Mouse (Mus musculus) neural tube, embryonic 11.5 days (tissue): ENCODE measurements around the gene Trpm3. TPM values are rescaled to one million over a fixed set of nuclear protein-coding genes. Genes with fewer than 3 reads are reported as not detected.

Experiments used
- ATAC-seq: fragments of 200-750 bp; cut with Nextera tagmentation; 2 replicates; pipeline ENCODE4 v1.8.0; 2017; ENCODE audit warnings: moderate number of reproducible peaks, mild to moderate bottlenecking, moderate TSS enrichment, moderate library complexity; ENCODE audit not compliant: insufficient read depth, low FRiP score, low TSS enrichment
- DNase-seq: peaks from one replicate; pipeline ENCODE4 v3.0.0-alpha.2; 2015; ENCODE audit warnings: low spot score
- H3K27ac ChIP-seq: fragments of 300-500 bp; sonication (generic); 2 replicates; pipeline ENCODE4 v1.5.1; 2014; ENCODE audit warnings: low read depth, mild to moderate bottlenecking, low read length
- H3K27me3 ChIP-seq: fragments of 300-500 bp; sonication (generic); 2 replicates; pipeline ENCODE4 v1.6.1; 2014; ENCODE audit warnings: mild to moderate bottlenecking, low read length, mixed read lengths; ENCODE audit not compliant: control insufficient read depth, insufficient read depth
- H3K36me3 ChIP-seq: fragments of 300-500 bp; sonication (generic); 2 replicates; pipeline ENCODE4 v1.6.1; 2014; ENCODE audit warnings: mild to moderate bottlenecking, low read length, moderate library complexity, mixed read lengths; ENCODE audit not compliant: control insufficient read depth, insufficient read depth
- H3K4me1 ChIP-seq: fragments of 300-500 bp; sonication (generic); 2 replicates; pipeline ENCODE4 v1.6.1; 2014; ENCODE audit warnings: low read length, mixed read lengths; ENCODE audit not compliant: control insufficient read depth, insufficient read depth
- H3K4me2 ChIP-seq: fragments of 300-500 bp; sonication (generic); 2 replicates; pipeline ENCODE4 v1.6.1; 2014; ENCODE audit warnings: low read depth, mild to moderate bottlenecking, moderate library complexity
- H3K4me3 ChIP-seq: fragments of 300-500 bp; sonication (generic); 2 replicates; pipeline ENCODE4 v1.5.1; 2014; ENCODE audit warnings: low read depth, low read length
- H3K9ac ChIP-seq: fragments of 300-500 bp; sonication (generic); 2 replicates; pipeline ENCODE4 v1.6.1; 2014; ENCODE audit warnings: mild to moderate bottlenecking, low read length
- H3K9me3 ChIP-seq: fragments of 300-500 bp; sonication (generic); 2 replicates; pipeline ENCODE4 v1.6.1; 2016; ENCODE audit warnings: low read length; ENCODE audit not compliant: control insufficient read depth
- WGBS: fragments of 180-500 bp; shearing (Covaris S2); extraction: QIAGEN DNeasy Blood & Tissue Kit; methylation state at CpG from one replicate; pipeline ENCODE4 v1.1.7; 2014; 5-methylcytosine and 5-hydroxymethylcytosine counted together
- polyA plus RNA-seq: library from polyadenylated mRNA; unstranded; fragments of >200 nt; fragmentation: Nextera tagmentation; extraction: Ambion mirVana; gene quantifications from 2 replicates; pipeline ENCODE4 v1.2.1, GENCODE M21; 2014

The Trpm3 gene
- polyA plus RNA-seq, 1 experiment from 2014 or later = 0.80 TPM

DNA sequence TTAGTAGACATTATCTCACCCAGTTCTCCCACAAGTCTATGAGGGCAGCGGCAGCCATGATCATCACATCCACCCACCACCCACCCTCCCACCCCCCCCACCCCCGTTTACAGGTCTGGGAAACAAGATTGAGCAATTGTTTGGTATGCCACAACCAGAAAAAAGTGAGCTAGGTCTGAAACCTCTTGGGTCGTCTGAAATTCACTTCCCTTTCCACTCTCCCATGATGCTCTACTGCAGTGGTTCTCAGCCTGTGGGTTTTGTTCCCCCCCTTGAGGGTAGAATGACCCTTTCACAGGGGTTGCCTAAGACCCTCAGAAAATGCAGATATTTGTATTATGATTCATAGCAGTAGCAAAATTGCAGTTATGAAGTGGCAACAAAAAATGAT is 778.5 kb downstream of the Trpm3 start:
- no peak overlapping the region for H3K27ac ChIP-seq
- no peaks in the 10 kb centered on the region for H3K9me3 ChIP-seq
- H3K4me2 ChIP-seq = no peak overlapping the region
- no peaks in the 10 kb centered on the region for H3K36me3 ChIP-seq
- no peak overlapping the region for H3K4me3 ChIP-seq
- ATAC-seq (no peak), DNase-seq (no peak)
- 81% methylated on average over 3 of the region's 3 CpGs for WGBS
- no peak overlapping the region for H3K9ac ChIP-seq
- H3K4me1 ChIP-seq = no peaks in the 10 kb centered on the region
- H3K27me3 ChIP-seq = no peaks in the 10 kb centered on the region

DNA sequence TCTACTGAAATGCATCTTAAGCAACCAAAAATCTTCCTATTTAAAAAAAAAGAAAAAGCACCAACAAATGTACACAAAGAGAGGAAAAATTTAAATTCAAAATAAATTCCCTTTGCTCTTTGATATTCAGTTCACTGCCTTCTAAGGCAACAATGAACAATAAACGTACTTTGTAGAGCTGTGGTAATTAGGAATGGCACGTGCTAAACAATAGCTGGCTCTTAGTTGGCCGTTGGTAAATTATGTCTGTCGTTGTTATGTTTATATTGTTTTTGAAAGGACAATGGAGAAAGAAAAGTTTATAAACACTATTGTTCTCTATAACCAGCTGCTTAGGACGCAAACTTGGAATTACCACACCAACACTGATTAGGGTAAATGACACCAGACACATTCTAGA is 782.1 kb downstream of the Trpm3 start:
- H3K9ac ChIP-seq = no peak overlapping the region
- no peaks in the 10 kb centered on the region for H3K27me3 ChIP-seq
- 61% methylated on average over 5 of the region's 5 CpGs for WGBS
- H3K36me3 ChIP-seq = no peaks in the 10 kb centered on the region
- H3K27ac ChIP-seq = no peak overlapping the region
- H3K4me2 ChIP-seq = no peak overlapping the region
- H3K9me3 ChIP-seq = no peaks in the 10 kb centered on the region
- no peak overlapping the region for H3K4me3 ChIP-seq
- DNase-seq (no peak), ATAC-seq (no peak)
- no peaks in the 10 kb centered on the region for H3K4me1 ChIP-seq

DNA sequence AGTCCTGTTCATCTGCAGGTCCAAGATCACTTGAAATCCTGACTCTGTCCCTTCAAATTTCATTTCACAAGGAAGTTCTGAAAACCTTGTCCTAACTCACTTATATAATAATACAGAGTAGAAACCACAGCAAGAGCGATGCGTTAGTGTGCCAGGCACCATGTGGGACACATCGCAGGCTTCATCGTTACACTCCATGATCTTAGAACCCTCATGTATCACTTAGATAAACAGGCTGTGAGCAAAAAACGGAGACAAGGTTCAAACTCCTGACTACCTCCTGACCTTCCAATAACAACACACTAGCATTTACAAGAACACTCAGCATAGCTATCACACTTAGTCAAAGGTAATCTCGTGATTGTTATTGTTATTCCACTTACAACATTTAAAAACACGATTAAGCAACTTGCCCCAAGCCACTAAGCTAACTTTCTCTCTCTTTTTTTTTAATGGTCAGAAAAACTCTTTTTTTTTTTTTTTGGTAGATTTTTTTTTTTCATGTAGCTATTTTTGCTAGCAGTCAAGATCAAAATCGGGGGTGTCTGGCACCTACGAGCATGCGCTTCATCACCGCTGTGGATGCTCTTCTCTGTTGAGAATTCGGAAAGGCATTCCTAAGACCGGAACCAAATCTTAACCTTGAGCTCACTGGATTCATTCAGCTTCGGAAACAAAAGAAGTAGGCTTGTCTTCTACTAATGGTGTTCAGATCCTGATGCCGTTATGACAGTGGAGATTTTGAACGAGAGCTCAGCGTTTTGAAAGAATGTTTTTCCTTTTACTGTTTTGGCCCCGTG is 784.2 kb downstream of the Trpm3 start:
- Histone ChIP-seq H3K4me3 (no peak overlapping the region), H3K9ac (no peak overlapping the region), H3K27me3 (no peaks in the 10 kb centered on the region), H3K9me3 (no peaks in the 10 kb centered on the region), H3K4me1 (no peaks in the 10 kb centered on the region), H3K4me2 (no peak overlapping the region), H3K27ac (no peak overlapping the region), H3K36me3 (no peaks in the 10 kb centered on the region)
- ATAC-seq (no peak), DNase-seq (no peak)
- WGBS = 90% methylated on average over 18 of the region's 18 CpGs

DNA sequence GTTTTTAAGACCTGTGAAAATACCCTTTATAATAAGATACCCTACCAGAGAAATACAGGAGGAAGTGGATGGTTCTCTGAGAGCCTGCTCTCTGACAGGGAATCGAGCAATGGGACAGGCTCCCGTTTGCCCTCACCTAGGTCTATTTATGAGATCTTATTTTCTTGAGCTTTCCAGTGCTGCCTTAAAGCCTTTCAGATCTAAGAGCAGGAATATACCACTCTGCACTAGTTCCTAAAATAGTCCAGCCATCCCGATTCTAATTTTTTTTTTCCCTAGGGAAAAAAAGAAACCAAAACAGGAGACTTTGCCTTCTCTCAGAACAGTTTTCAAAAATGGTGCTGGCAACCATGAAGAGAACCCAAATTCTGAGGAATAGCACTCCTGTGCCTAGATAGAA is 786.4 kb downstream of the Trpm3 start:
- Histone ChIP-seq H3K4me2 (no peak overlapping the region), H3K9ac (no peak overlapping the region), H3K27me3 (no peaks in the 10 kb centered on the region), H3K4me3 (no peak overlapping the region), H3K27ac (no peak overlapping the region), H3K4me1 (no peaks in the 10 kb centered on the region), H3K9me3 (no peaks in the 10 kb centered on the region), H3K36me3 (no peaks in the 10 kb centered on the region)
- 87% methylated on average over 3 of the region's 3 CpGs for WGBS
- DNase-seq = no peak
- no peak for ATAC-seq

DNA sequence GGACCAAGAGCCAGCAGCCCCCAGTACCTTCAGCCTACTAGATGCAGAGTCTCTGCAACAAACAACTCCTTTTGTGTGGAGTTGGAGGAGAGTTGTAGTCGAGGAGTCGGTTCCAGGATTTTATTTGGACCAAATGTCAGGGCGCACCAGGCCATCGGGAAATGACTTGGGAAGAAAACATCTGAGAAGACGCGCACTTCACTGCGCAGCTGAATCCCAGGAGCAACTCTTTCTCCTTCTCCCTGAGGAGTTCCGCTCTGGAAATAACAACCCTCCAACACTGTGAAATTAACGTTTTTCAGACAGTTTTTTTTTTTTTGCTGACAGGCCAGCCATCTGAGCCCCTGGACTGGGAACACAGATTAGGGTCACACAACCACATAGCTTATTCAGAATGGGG is 787.9 kb downstream of the Trpm3 start:
- Histone ChIP-seq H3K27me3 (no peaks in the 10 kb centered on the region), H3K27ac (no peak overlapping the region), H3K9me3 (no peaks in the 10 kb centered on the region), H3K36me3 (no peaks in the 10 kb centered on the region), H3K4me1 (no peaks in the 10 kb centered on the region), H3K4me3 (no peak overlapping the region), H3K9ac (no peak overlapping the region), H3K4me2 (no peak overlapping the region)
- ATAC-seq = no peak
- WGBS = 89% methylated on average over 9 of the region's 9 CpGs
- DNase-seq = no peak

DNA sequence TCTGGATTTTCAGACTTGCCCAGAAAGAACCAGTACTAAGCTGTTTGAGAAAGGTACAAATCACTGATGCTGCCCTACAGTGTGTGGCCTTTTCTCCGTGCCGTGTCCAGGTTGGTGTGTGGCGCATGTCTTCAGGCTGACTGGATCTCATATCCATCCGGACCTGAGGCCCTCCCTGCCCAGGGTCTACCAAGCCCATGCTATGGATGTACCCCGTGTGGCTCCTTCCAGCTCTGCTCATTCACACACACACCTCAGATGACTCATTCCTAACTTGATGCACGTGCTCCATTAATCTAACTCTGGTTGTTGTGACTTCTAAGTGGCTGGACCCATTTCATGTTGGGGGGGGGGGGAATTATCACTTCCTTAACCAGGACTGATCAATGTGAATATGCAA is 789.5 kb downstream of the Trpm3 start:
- Histone ChIP-seq H3K27ac (no peak overlapping the region), H3K4me2 (no peak overlapping the region), H3K9me3 (no peaks in the 10 kb centered on the region), H3K9ac (no peak overlapping the region), H3K27me3 (no peaks in the 10 kb centered on the region), H3K4me1 (no peaks in the 10 kb centered on the region), H3K36me3 (no peaks in the 10 kb centered on the region), H3K4me3 (no peak overlapping the region)
- ATAC-seq = no peak
- 91% methylated on average over 6 of the region's 6 CpGs for WGBS
- no peak for DNase-seq

DNA sequence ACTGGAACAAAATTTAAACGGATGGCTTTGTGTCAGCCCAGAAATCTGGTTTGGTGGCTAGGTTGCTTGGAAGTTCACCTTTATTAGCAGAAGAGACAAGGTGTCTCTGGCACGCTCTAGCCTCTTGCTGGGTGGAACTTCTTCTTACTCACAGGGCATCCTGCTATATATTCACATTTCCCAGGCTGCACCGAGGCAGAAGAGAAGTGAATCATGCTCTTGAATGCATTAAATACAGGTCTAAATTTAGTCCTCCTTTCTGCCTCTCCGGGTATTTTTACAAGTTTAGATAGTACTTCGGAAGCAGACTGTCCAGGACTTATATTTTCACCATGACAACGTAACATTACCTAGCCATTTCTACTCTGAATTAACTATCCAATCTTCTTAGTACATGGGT is 790.9 kb downstream of the Trpm3 start:
- Histone ChIP-seq H3K27me3 (no peaks in the 10 kb centered on the region), H3K9me3 (no peaks in the 10 kb centered on the region), H3K36me3 (no peaks in the 10 kb centered on the region), H3K4me1 (no peaks in the 10 kb centered on the region), H3K27ac (no peak overlapping the region), H3K4me2 (no peak overlapping the region), H3K9ac (no peak overlapping the region), H3K4me3 (no peak overlapping the region)
- no peak for DNase-seq
- WGBS = 92% methylated on average over 6 of the region's 6 CpGs
- ATAC-seq = no peak

DNA sequence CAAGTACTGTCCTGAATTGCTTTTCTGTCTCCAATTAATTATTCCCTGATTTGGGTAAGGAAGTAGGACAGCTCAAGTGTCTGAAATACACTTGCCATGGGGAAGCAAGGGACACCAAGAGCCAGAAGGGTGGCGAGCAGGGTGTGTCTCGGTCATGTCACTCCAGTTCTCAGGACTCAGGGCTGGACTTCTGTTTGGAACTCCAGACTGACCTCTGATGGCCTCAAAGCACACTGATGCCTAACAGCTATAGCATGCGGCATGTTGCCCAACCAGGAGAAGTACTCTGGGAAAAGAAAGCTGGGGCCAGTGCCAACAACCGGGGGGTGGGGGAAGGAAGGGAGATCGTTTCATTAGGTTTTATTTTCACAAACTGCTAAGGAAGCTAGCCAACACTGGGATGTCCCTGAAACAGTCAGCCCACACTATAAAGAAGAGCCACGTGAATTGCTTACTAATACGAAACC is 791.6 kb downstream of the Trpm3 start:
- WGBS = 83% methylated on average over 7 of the region's 7 CpGs
- Histone ChIP-seq H3K4me1 (no peaks in the 10 kb centered on the region), H3K9me3 (no peaks in the 10 kb centered on the region), H3K4me3 (no peak overlapping the region), H3K36me3 (no peaks in the 10 kb centered on the region), H3K27me3 (no peaks in the 10 kb centered on the region), H3K27ac (no peak overlapping the region), H3K9ac (no peak overlapping the region), H3K4me2 (no peak overlapping the region)
- DNase-seq (no peak), ATAC-seq (no peak)

DNA sequence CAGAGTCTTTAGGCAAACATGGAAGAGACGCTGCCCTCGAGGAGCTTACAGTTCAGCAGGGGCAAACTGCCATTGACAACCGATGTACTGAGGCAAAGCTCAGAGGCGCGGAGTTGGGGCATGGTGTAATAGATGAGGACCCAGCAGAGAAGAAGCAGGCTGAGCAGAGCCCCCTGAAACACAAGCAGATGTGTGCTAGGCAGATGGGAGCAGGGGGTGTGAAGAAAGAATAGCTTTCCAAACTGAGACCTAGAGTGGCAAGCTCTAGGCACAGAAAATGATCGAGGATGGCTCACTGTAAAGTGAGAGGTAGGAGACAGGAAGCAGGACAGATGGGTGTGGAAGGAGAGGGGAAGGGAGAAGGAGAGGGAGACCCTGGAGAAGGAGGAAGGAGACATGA is 792.2 kb downstream of the Trpm3 start:
- 84% methylated on average over 6 of the region's 6 CpGs for WGBS
- H3K4me1 ChIP-seq = no peaks in the 10 kb centered on the region
- H3K36me3 ChIP-seq = no peaks in the 10 kb centered on the region
- H3K27ac ChIP-seq = no peak overlapping the region
- no peak overlapping the region for H3K9ac ChIP-seq
- ATAC-seq = no peak
- no peak for DNase-seq
- no peak overlapping the region for H3K4me3 ChIP-seq
- H3K4me2 ChIP-seq = no peak overlapping the region
- no peaks in the 10 kb centered on the region for H3K27me3 ChIP-seq
- no peaks in the 10 kb centered on the region for H3K9me3 ChIP-seq
